Mouse (Mus musculus) intestine, embryonic 14.5 days (tissue): ENCODE data around the gene Mettl22. TPM values are rescaled to one million over a fixed set of nuclear protein-coding genes. Genes with fewer than 3 reads are reported as not detected.
A peak's percentile ranks its signal among the peaks of the same experiment; 100 is the strongest.

Experiments used
- ATAC-seq: fragments of 200-750 bp; cut with Nextera tagmentation; replicated peaks from 2 replicates; pipeline ENCODE4 v1.8.0; 2017; ENCODE audit warnings: low read depth, moderate number of reproducible peaks, moderate TSS enrichment, moderate library complexity; ENCODE audit not compliant: low FRiP score, low TSS enrichment
- DNase-seq: peaks from one replicate; pipeline ENCODE4 v3.0.0-alpha.2; 2018; ENCODE audit warnings: low spot score
- H3K27ac ChIP-seq: fragments of 300-500 bp; sonication (generic); 2 replicates; pipeline ENCODE4 v1.5.1; 2014; ENCODE audit warnings: low read depth, mild to moderate bottlenecking, control low read depth
- H3K27me3 ChIP-seq: fragments of 300-500 bp; sonication (generic); replicated peaks from 2 replicates; pipeline ENCODE4 v1.6.1; 2014; ENCODE audit warnings: low read length, control low read depth; ENCODE audit not compliant: control insufficient read depth, insufficient read depth
- H3K36me3 ChIP-seq: fragments of 300-500 bp; sonication (generic); 2 replicates; pipeline ENCODE4 v1.6.1; 2014; ENCODE audit warnings: low read length, control low read depth; ENCODE audit not compliant: control insufficient read depth, insufficient read depth
- H3K4me1 ChIP-seq: fragments of 300-500 bp; sonication (generic); replicated peaks from 2 replicates; pipeline ENCODE4 v1.6.1; 2014; ENCODE audit warnings: low read length, control low read depth, mixed read lengths; ENCODE audit not compliant: control insufficient read depth, insufficient read depth
- H3K4me2 ChIP-seq: fragments of 300-500 bp; sonication (generic); 2 replicates; pipeline ENCODE4 v1.6.1; 2014; ENCODE audit warnings: low read length
- H3K4me3 ChIP-seq: fragments of 300-500 bp; sonication (generic); 2 replicates; pipeline ENCODE4 v1.5.1; 2014; ENCODE audit warnings: low read depth, low read length, control low read depth, mixed read lengths
- H3K9ac ChIP-seq: fragments of 300-500 bp; sonication (generic); 2 replicates; pipeline ENCODE4 v1.6.1; 2014; ENCODE audit warnings: mild to moderate bottlenecking, low read length
- H3K9me3 ChIP-seq: fragments of 300-500 bp; sonication (generic); 2 replicates; pipeline ENCODE4 v1.6.1; 2016; ENCODE audit warnings: low read length, control low read depth; ENCODE audit not compliant: control insufficient read depth
- WGBS: fragments of 180-500 bp; shearing (Covaris S2); extraction: QIAGEN DNeasy Blood & Tissue Kit; methylation state at CpG from one replicate; pipeline ENCODE4 v1.1.7; 2014; 5-methylcytosine and 5-hydroxymethylcytosine counted together
- polyA plus RNA-seq: library from polyadenylated mRNA; unstranded; fragments of >200 nt; fragmentation: Nextera tagmentation; extraction: Ambion mirVana; gene quantifications from 2 replicates; pipeline ENCODE4 v1.2.1, GENCODE M21; 2014

Mettl22 gene
- polyA plus RNA-seq, 1 experiment from 2014 or later = 24.5 TPM

- ATAC-seq = no peak
- no peak overlapping the region for H3K4me3 ChIP-seq
These were observed 25.7 kb upstream of the Mettl22 start for GRCm38 (mm10) chr16:8444911-8445310.

GRCm38 (mm10) chr16:8446256-8446655, 24.3 kb upstream of the Mettl22 start:
- Histone ChIP-seq H3K4me3 (no peak overlapping the region), H3K36me3 (no peaks in the 10 kb centered on the region), H3K4me2 (no peak overlapping the region), H3K27me3 (no peaks in the 10 kb centered on the region), H3K27ac (no peak overlapping the region), H3K4me1 (no peaks in the 10 kb centered on the region), H3K9me3 (no peaks in the 10 kb centered on the region), H3K9ac (no peak overlapping the region)
- WGBS = 77% methylated on average over 6 of the region's 6 CpGs
- DNase-seq (no peak), ATAC-seq (no peak)

More at GRCm38 (mm10) chr16:8444911-8445310, 25.7 kb upstream of the Mettl22 start:
- Histone ChIP-seq H3K4me2 (no peak overlapping the region), H3K27ac (no peak overlapping the region), H3K9ac (no peak overlapping the region), H3K27me3 (no peaks in the 10 kb centered on the region), H3K36me3 (no peaks in the 10 kb centered on the region), H3K4me1 (no peaks in the 10 kb centered on the region), H3K9me3 (no peaks in the 10 kb centered on the region)
- DNase-seq = no peak
- WGBS = 83% methylated on average over 7 of the region's 7 CpGs

GRCm38 (mm10) chr16:8453301-8453700, 17.3 kb upstream of the Mettl22 start:
- Histone ChIP-seq H3K9me3 (no peaks in the 10 kb centered on the region), H3K27me3 (0 out of 2 replicates have a peak, but pooled peaks cover 9% of the 10 kb centered on the region), H3K4me3 (no peak overlapping the region), H3K9ac (no peak overlapping the region), H3K27ac (no peak overlapping the region), H3K4me1 (no peaks in the 10 kb centered on the region), H3K36me3 (no peaks in the 10 kb centered on the region), H3K4me2 (no peak overlapping the region)
- ATAC-seq = no peak
- no peak for DNase-seq
- WGBS = 84% methylated on average over 2 of the region's 2 CpGs

- Histone ChIP-seq H3K4me3 (no peak overlapping the region), H3K27ac (no peak overlapping the region), H3K9me3 (no peaks in the 10 kb centered on the region), H3K36me3 (no peaks in the 10 kb centered on the region), H3K4me2 (no peak overlapping the region), H3K4me1 (no peaks in the 10 kb centered on the region), H3K27me3 (0 out of 2 replicates have a peak, but pooled peaks cover 9% of the 10 kb centered on the region), H3K9ac (no peak overlapping the region)
- ATAC-seq = no peak
- 38% methylated on average over 2 of the region's 2 CpGs for WGBS
- peak; percentile 32 for DNase-seq
These were observed 15.4 kb upstream of the Mettl22 start for GRCm38 (mm10) chr16:8455221-8455620.

GRCm38 (mm10) chr16:8458391-8458790, 12.2 kb upstream of the Mettl22 start:
- H3K36me3 ChIP-seq = no peaks in the 10 kb centered on the region
- no peak overlapping the region for H3K27ac ChIP-seq
- WGBS = 90% methylated on average over 4 of the region's 4 CpGs
- no peaks in the 10 kb centered on the region for H3K9me3 ChIP-seq
- no peaks in the 10 kb centered on the region for H3K4me1 ChIP-seq
- no peak overlapping the region for H3K4me2 ChIP-seq
- no peak overlapping the region for H3K4me3 ChIP-seq
- no peak for ATAC-seq
- DNase-seq = no peak
- 0 out of 2 replicates have a peak, but pooled peaks cover 6% of the 10 kb centered on the region for H3K27me3 ChIP-seq
- no peak overlapping the region for H3K9ac ChIP-seq

- no peaks in the 10 kb centered on the region for H3K4me1 ChIP-seq
- H3K9me3 ChIP-seq = no peaks in the 10 kb centered on the region
- H3K9ac ChIP-seq = no peak overlapping the region
- H3K36me3 ChIP-seq = no peaks in the 10 kb centered on the region
- DNase-seq (peak; percentile 90), ATAC-seq (no peak)
- no peak overlapping the region for H3K27ac ChIP-seq
- H3K4me3 ChIP-seq = no peak overlapping the region
- H3K4me2 ChIP-seq = no peak overlapping the region
- H3K27me3 ChIP-seq = 0 out of 2 replicates have a peak, but pooled peaks cover 4% of the 10 kb centered on the region
- 36% methylated on average over 6 of the region's 6 CpGs for WGBS
These were observed 11.5 kb upstream of the Mettl22 start for GRCm38 (mm10) chr16:8459098-8459497.

- peak overlapping the region; percentile 46 for H3K4me3 ChIP-seq
- ATAC-seq = peak; percentile 65
- DNase-seq = no peak
- no peaks in the 10 kb centered on the region for H3K9me3 ChIP-seq
- 74% methylated on average over 2 of the region's 2 CpGs for WGBS
- peak overlapping the region; percentile 68 for H3K4me2 ChIP-seq
- H3K9ac ChIP-seq = no peak overlapping the region
- H3K4me1 ChIP-seq = peaks cover 7% of the 10 kb centered on the region; the same call in 1 of the 2 replicates
- H3K27me3 ChIP-seq = no peaks in the 10 kb centered on the region
- 0 out of 2 replicates have a peak, but pooled peaks cover 4% of the 10 kb centered on the region for H3K36me3 ChIP-seq
- no peak overlapping the region for H3K27ac ChIP-seq
These were observed 456 bp upstream of the Mettl22 start for GRCm38 (mm10) chr16:8470132-8470531.

- Histone ChIP-seq H3K27ac (no peak overlapping the region), H3K4me2 (no peak overlapping the region), H3K4me1 (no peaks in the 10 kb centered on the region), H3K36me3 (peaks cover 42% of the 10 kb centered on the region), H3K9ac (no peak overlapping the region), H3K4me3 (no peak overlapping the region), H3K27me3 (no peaks in the 10 kb centered on the region), H3K9me3 (no peaks in the 10 kb centered on the region)
- 93% methylated on average over 9 of the region's 9 CpGs for WGBS
- DNase-seq (no peak), ATAC-seq (no peak)
These were observed 16.9 kb downstream of the Mettl22 start for GRCm38 (mm10) chr16:8487396-8488005.

- ATAC-seq = no peak
- DNase-seq = no peak
- WGBS = 71% methylated on average over 5 of the region's 5 CpGs
- Histone ChIP-seq H3K9me3 (no peaks in the 10 kb centered on the region), H3K27me3 (no peaks in the 10 kb centered on the region), H3K4me2 (no peak overlapping the region), H3K4me1 (no peaks in the 10 kb centered on the region), H3K36me3 (peaks cover 36% of the 10 kb centered on the region), H3K9ac (no peak overlapping the region), H3K27ac (no peak overlapping the region), H3K4me3 (no peak overlapping the region)
These were observed 18.8 kb downstream of the Mettl22 start for GRCm38 (mm10) chr16:8489340-8489739.
